Mouse (Mus musculus): ENCODE data around the gene Mdk.

- TF ChIP-seq GATA1 (IDR thresholded peaks at IDR 0.05; ENCODE audit: borderline replicate concordance, low read length), result no peak
- no peak for TF ChIP-seq FLI1 (IDR thresholded peaks at IDR 0.05; ENCODE audit: low read length)
Observed at GRCm38 (mm10) chr2:91945483-91945882, 13.4 kb upstream of the Mdk start, which contains the start of gene Gm9821.
